Mouse (Mus musculus): ENCODE results near the gene Loxl1.

Loxl1 gene

GRCm38 (mm10) chr9:58312944-58313359, at the start of gene Loxl1:
Gene Loxl1, minus strand, starts transcription at chr9:58313186.
- DNase-seq (ENCODE audit: low spot score in 2 of 2), result peak in 1 of 2 experiments; percentile 22

GRCm38 (mm10) chr9:58361956-58362355, 49.0 kb upstream of the Loxl1 start:
- DNase-seq (ENCODE audit: low spot score in 2 of 2), result no peak

- no peak for DNase-seq (ENCODE audit: low spot score in 2 of 2)
Measured at GRCm38 (mm10) chr9:58361373-58361772, 48.4 kb upstream of the Loxl1 start.

GRCm38 (mm10) chr9:58355262-58356050, 42.5 kb upstream of the Loxl1 start:
- DNase-seq (ENCODE audit: low spot score in 2 of 2), result no peak

- DNase-seq (ENCODE audit: low spot score in 2 of 2), result no peak
Measured at GRCm38 (mm10) chr9:58354701-58355100, 41.7 kb upstream of the Loxl1 start.

GRCm38 (mm10) chr9:58353224-58353623, 40.2 kb upstream of the Loxl1 start:
- DNase-seq (ENCODE audit: low spot score in 2 of 2), result no peak

GRCm38 (mm10) chr9:58347795-58348194, 34.8 kb upstream of the Loxl1 start:
- DNase-seq (ENCODE audit: low spot score in 2 of 2), result no peak

GRCm38 (mm10) chr9:58346498-58346897, 33.5 kb upstream of the Loxl1 start:
- no peak for DNase-seq (ENCODE audit: low spot score in 2 of 2)

GRCm38 (mm10) chr9:58345963-58346362, 33.0 kb upstream of the Loxl1 start:
- no peak for DNase-seq (ENCODE audit: low spot score in 2 of 2)

GRCm38 (mm10) chr9:58341795-58342194, 28.8 kb upstream of the Loxl1 start:
- DNase-seq (ENCODE audit: low spot score in 2 of 2), result no peak

GRCm38 (mm10) chr9:58336650-58337281, 23.8 kb upstream of the Loxl1 start:
- DNase-seq (ENCODE audit: low spot score in 2 of 2), result no peak

- no peak for DNase-seq (ENCODE audit: low spot score in 2 of 2)
Measured at GRCm38 (mm10) chr9:58331276-58331675, 18.3 kb upstream of the Loxl1 start.

GRCm38 (mm10) chr9:58330293-58330692, 17.3 kb upstream of the Loxl1 start:
- DNase-seq (ENCODE audit: low spot score in 2 of 2), result peak; percentile 47 to 54

GRCm38 (mm10) chr9:58327382-58327781, 14.4 kb upstream of the Loxl1 start:
- DNase-seq (ENCODE audit: low spot score in 2 of 2), result no peak

- DNase-seq (ENCODE audit: low spot score in 2 of 2), result no peak
Measured at GRCm38 (mm10) chr9:58326477-58327180, 13.6 kb upstream of the Loxl1 start.

- no peak for DNase-seq (ENCODE audit: low spot score in 2 of 2)
Measured at GRCm38 (mm10) chr9:58321681-58322080, 8.7 kb upstream of the Loxl1 start.

- no peak for DNase-seq (ENCODE audit: low spot score in 2 of 2)
Measured at GRCm38 (mm10) chr9:58318317-58318716, 5.3 kb upstream of the Loxl1 start.

- no peak for DNase-seq (ENCODE audit: low spot score in 2 of 2)
Measured at GRCm38 (mm10) chr9:58317381-58317780, 4.4 kb upstream of the Loxl1 start.

- no peak for DNase-seq (ENCODE audit: low spot score in 2 of 2)
Measured at GRCm38 (mm10) chr9:58316784-58317183, 3.8 kb upstream of the Loxl1 start.

- DNase-seq (ENCODE audit: low spot score in 2 of 2), result no peak
Measured at GRCm38 (mm10) chr9:58315850-58316249, 2.9 kb upstream of the Loxl1 start.

- no peak for DNase-seq (ENCODE audit: low spot score in 2 of 2)
Measured at GRCm38 (mm10) chr9:58314682-58315360, 1.8 kb upstream of the Loxl1 start.

All from frontal cortex, postnatal 25 days (tissue).